Mouse (Mus musculus) forebrain, postnatal 0 days (tissue): ENCODE measurements around the gene Qpctl. TPM values are rescaled to one million over a fixed set of nuclear protein-coding genes. Genes with fewer than 3 reads are reported as not detected.

Experiments
- ATAC-seq: fragments of 200-750 bp; cut with Nextera tagmentation; 2 replicates; pipeline ENCODE4 v1.8.0; 2017; ENCODE audit warnings: mild to moderate bottlenecking, moderate library complexity
- DNase-seq: peaks from one replicate; pipeline ENCODE4 v3.0.0-alpha.2; 2015
- H3K27ac ChIP-seq: fragments of 300-500 bp; sonication (generic); 2 replicates; pipeline ENCODE4 v1.5.1; 2014; ENCODE audit warnings: low read depth, mild to moderate bottlenecking, antibody characterized with exemption, low read length, moderate library complexity, mixed read lengths
- H3K27me3 ChIP-seq: fragments of 300-500 bp; sonication (generic); 2 replicates; pipeline ENCODE4 v1.6.1; 2014; ENCODE audit warnings: mild to moderate bottlenecking, low read length, mixed read lengths; ENCODE audit not compliant: insufficient read depth
- H3K36me3 ChIP-seq: fragments of 300-500 bp; sonication (generic); 2 replicates; pipeline ENCODE4 v1.6.1; 2014; ENCODE audit warnings: mild to moderate bottlenecking, moderate library complexity; ENCODE audit not compliant: insufficient read depth
- H3K4me1 ChIP-seq: fragments of 300-500 bp; sonication (generic); 2 replicates; pipeline ENCODE4 v1.6.1; 2014; ENCODE audit warnings: antibody characterized with exemption; ENCODE audit not compliant: insufficient read depth
- H3K4me2 ChIP-seq: fragments of 300-500 bp; sonication (generic); 2 replicates; pipeline ENCODE4 v1.6.1; 2014; ENCODE audit warnings: low read depth, mild to moderate bottlenecking, moderate library complexity
- H3K4me3 ChIP-seq: fragments of 300-500 bp; sonication (generic); 2 replicates; pipeline ENCODE4 v1.5.1; 2014; ENCODE audit warnings: low read depth, low read length, mixed read lengths
- H3K9ac ChIP-seq: fragments of 300-500 bp; sonication (generic); 2 replicates; pipeline ENCODE4 v1.6.1; 2014; ENCODE audit warnings: mild to moderate bottlenecking
- H3K9me3 ChIP-seq: fragments of 300-500 bp; sonication (generic); 2 replicates; pipeline ENCODE4 v1.6.1; 2016; ENCODE audit warnings: low read length
- CTCF ChIP-seq: sonication (generic); IDR thresholded peaks from 2 replicates; pipeline ENCODE4 v1.5.1; 2016; ENCODE audit warnings: antibody characterized with exemption, control low read depth, low read depth
- WGBS: fragments of 180-500 bp; shearing (Covaris S2); extraction: QIAGEN DNeasy Blood & Tissue Kit; methylation state at CpG from one replicate; pipeline ENCODE4 v1.1.7; 2014; 5-methylcytosine and 5-hydroxymethylcytosine counted together
- polyA plus RNA-seq: library from polyadenylated mRNA; unstranded; fragments of >200 nt; fragmentation: Nextera tagmentation; extraction: Ambion mirVana; gene quantifications from 2 replicates; pipeline ENCODE4 v1.2.1, GENCODE M21; 2015
- total RNA-seq: library from RNA; depleted of rRNA; stranded (reverse); fragments of >200 nt; gene quantifications from 2 replicates; pipeline ENCODE4 v1.2.3, GENCODE M21; 2014

The Qpctl gene
- total and polyA plus RNA-seq, 2 experiments from 2014 or later: 14.4 to 23.3 TPM

- no peaks in the 10 kb centered on the region for H3K9me3 ChIP-seq
- ATAC-seq: peak; percentile 96
- peak within 1 kb of the TSS; percentile 70 for H3K4me3 ChIP-seq
- WGBS: 2% methylated on average over 30 of the region's 30 CpGs
- peak within 1 kb of the TSS; percentile 81 for H3K27ac ChIP-seq
- peaks cover 18% of the 10 kb centered on the region for H3K4me1 ChIP-seq
- TF ChIP-seq CTCF: no peak
- H3K36me3 ChIP-seq: 0 out of 2 replicates have a peak, but pooled peaks cover 5% of the 10 kb centered on the region
- peaks cover 5% of the 10 kb centered on the region; the same call in 1 of the 2 replicates for H3K27me3 ChIP-seq
- H3K4me2 ChIP-seq: peak within 1 kb of the TSS; percentile 56
- H3K9ac ChIP-seq: peak within 1 kb of the TSS; percentile 81
- DNase-seq: peak; percentile 94
These were observed 26.8 kb upstream of the Qpctl start, which contains the start of gene Eml2 for GRCm38 (mm10) chr7:19175708-19176515. Eml2 (plus strand) TSS chr7:19176421.

GRCm38 (mm10) chr7:19172874-19173273 is 23.8 kb upstream of the Qpctl start:
- peak overlapping the region; percentile 17; the same call in 1 of the 2 replicates for H3K4me3 ChIP-seq
- no peaks in the 10 kb centered on the region for H3K9me3 ChIP-seq
- H3K27ac ChIP-seq: peak overlapping the region; percentile 87
- peak; percentile 92 for DNase-seq
- TF ChIP-seq CTCF: peak; percentile 91
- H3K36me3 ChIP-seq: no peaks in the 10 kb centered on the region
- H3K9ac ChIP-seq: 0 out of 2 replicates have a peak overlapping the region, but pooled peaks have one; percentile 14
- peak overlapping the region; percentile 45 for H3K4me2 ChIP-seq
- WGBS: 4% methylated on average over 17 of the region's 17 CpGs
- H3K27me3 ChIP-seq: peaks cover under 1% of the 10 kb centered on the region; the same call in 1 of the 2 replicates
- peaks cover 26% of the 10 kb centered on the region for H3K4me1 ChIP-seq
- no peak for ATAC-seq

GRCm38 (mm10) chr7:19171831-19172230 is 22.7 kb upstream of the Qpctl start:
- Histone ChIP-seq H3K4me3 (no peak overlapping the region), H3K4me2 (peak overlapping the region; percentile 45; the same call in 1 of the 2 replicates), H3K27me3 (no peaks in the 10 kb centered on the region), H3K9me3 (no peaks in the 10 kb centered on the region), H3K9ac (0 out of 2 replicates have a peak overlapping the region, but pooled peaks have one; percentile 4), H3K27ac (peak overlapping the region; percentile 87), H3K36me3 (no peaks in the 10 kb centered on the region), H3K4me1 (peaks cover 26% of the 10 kb centered on the region)
- DNase-seq: no peak
- TF ChIP-seq CTCF: no peak
- no peak for ATAC-seq
- 44% methylated on average over 8 of the region's 8 CpGs for WGBS

GRCm38 (mm10) chr7:19170142-19170541 is 21.1 kb upstream of the Qpctl start:
- no peaks in the 10 kb centered on the region for H3K36me3 ChIP-seq
- no peak for TF ChIP-seq CTCF
- peaks cover 33% of the 10 kb centered on the region for H3K4me1 ChIP-seq
- peak; percentile 93 for DNase-seq
- peak overlapping the region; percentile 94 for H3K27ac ChIP-seq
- H3K4me3 ChIP-seq: no peak overlapping the region
- H3K4me2 ChIP-seq: 0 out of 2 replicates have a peak overlapping the region, but pooled peaks have one; percentile 10
- peak overlapping the region; percentile 25; the same call in 1 of the 2 replicates for H3K9ac ChIP-seq
- H3K9me3 ChIP-seq: no peaks in the 10 kb centered on the region
- whole genome bisulfite sequencing: 27% methylated on average over 8 of the region's 8 CpGs
- peak; percentile 93 for ATAC-seq
- no peaks in the 10 kb centered on the region for H3K27me3 ChIP-seq

- Histone ChIP-seq H3K9me3 (no peaks in the 10 kb centered on the region), H3K27me3 (no peaks in the 10 kb centered on the region), H3K4me3 (no peak overlapping the region), H3K36me3 (no peaks in the 10 kb centered on the region), H3K4me1 (peaks cover 33% of the 10 kb centered on the region), H3K4me2 (0 out of 2 replicates have a peak overlapping the region, but pooled peaks have one; percentile 10), H3K9ac (peak overlapping the region; percentile 25; the same call in 1 of the 2 replicates), H3K27ac (peak overlapping the region; percentile 94)
- 42% methylated on average over 10 of the region's 10 CpGs for WGBS
- ATAC-seq: peak; percentile 6; the same call in 1 of the 2 replicates
- peak; percentile 54 for DNase-seq
- TF ChIP-seq CTCF: no peak
These were observed 20.4 kb upstream of the Qpctl start for GRCm38 (mm10) chr7:19169506-19169905.

- H3K4me3 ChIP-seq: no peak overlapping the region
- H3K27me3 ChIP-seq: no peaks in the 10 kb centered on the region
- H3K4me2 ChIP-seq: no peak overlapping the region
- no peaks in the 10 kb centered on the region for H3K36me3 ChIP-seq
- no peak overlapping the region for H3K9ac ChIP-seq
- no peaks in the 10 kb centered on the region for H3K9me3 ChIP-seq
- no peak for DNase-seq
- 83% methylated on average over 3 of the region's 3 CpGs for WGBS
- H3K4me1 ChIP-seq: peaks cover 26% of the 10 kb centered on the region
- no peak for ATAC-seq
- H3K27ac ChIP-seq: no peak overlapping the region; the same call in 1 of the 2 replicates
- TF ChIP-seq CTCF: peak; percentile 49
These were observed 17.9 kb upstream of the Qpctl start for GRCm38 (mm10) chr7:19166990-19167389.
